24 mouse cellular contexts compared by ENCODE assay signal in genomic region chr16:22128595-22128994, GRCm38 (mm10). TPM values are rescaled to one million over a fixed set of nuclear protein-coding genes. Genes with fewer than 3 reads are reported as not detected.
A peak's percentile ranks its signal among the peaks of the same experiment; 100 is the strongest.
DNase-seq lines count a peak whose midpoint lies in the region; ATAC-seq and TF ChIP-seq lines count a peak whose summit lies in the region.
"Had no signal": no experiment of that assay in that cellular context is flagged by ENCODE, and none has a peak within 500 bp of the region (broad histone marks: within the 10 kb centered on the region; RNA-seq: fewer than 3 reads in every experiment).

No protein-coding gene starts in this region.

- TF ChIP-seq EP300 in lung, postnatal 0 days (IDR thresholded peaks at IDR 0.05) = no peak

- H3K27me3 ChIP-seq in intestine, postnatal 0 days (replicated peaks; ENCODE audit: control insufficient read depth, insufficient read depth, low read length) = no peaks in the 10 kb centered on the region
- H3K27me3 ChIP-seq in intestine, embryonic 16.5 days (replicated peaks; ENCODE audit: control insufficient read depth, insufficient read depth, low read length) = no peaks in the 10 kb centered on the region
- no peaks in the 10 kb centered on the region for H3K27me3 ChIP-seq in lung, postnatal 0 days (replicated peaks; ENCODE audit: insufficient read depth, low read length)
- H3K27me3 ChIP-seq: forebrain, embryonic 13.5 days; hindbrain, embryonic 12.5 days; hindbrain, embryonic 15.5 days; Patski had no signal

- WGBS in intestine, postnatal 0 days = 97% methylated on average over 2 of the region's 2 CpGs
- WGBS in intestine, embryonic 16.5 days = 92% methylated on average over 2 of the region's 2 CpGs
- WGBS in lung, postnatal 0 days = 100% methylated on average over 2 of the region's 2 CpGs

- H3K4me1 ChIP-seq in intestine, postnatal 0 days (replicated peaks; ENCODE audit: control insufficient read depth, insufficient read depth, low read length) = peaks cover 2% of the 10 kb centered on the region; the same call in 1 of the 2 replicates
- peaks cover 8% of the 10 kb centered on the region for H3K4me1 ChIP-seq in intestine, embryonic 16.5 days (ENCODE audit: control insufficient read depth, insufficient read depth, low read length)
- H3K4me1 ChIP-seq in lung, postnatal 0 days (ENCODE audit: insufficient read depth, low read depth, low read length) = no peaks in the 10 kb centered on the region
- H3K4me1 ChIP-seq: forebrain, embryonic 10.5 days; forebrain, embryonic 13.5 days had no signal

- no peak overlapping the region for H3K27ac ChIP-seq in intestine, postnatal 0 days (ENCODE audit: low read depth, low read length)
- no peak overlapping the region for H3K27ac ChIP-seq in intestine, embryonic 16.5 days (ENCODE audit: low read length)
- H3K27ac ChIP-seq in lung, postnatal 0 days (ENCODE audit: low read length) = no peak overlapping the region
- H3K27ac ChIP-seq: forebrain, embryonic 10.5 days; forebrain, embryonic 13.5 days; gastrocnemius, adult 2 months; hindbrain, embryonic 12.5 days; hindbrain, embryonic 15.5 days had no signal

- peak; percentile 31 for TF ChIP-seq CTCF in intestine, postnatal 0 days (IDR thresholded peaks at IDR 0.05; ENCODE audit: low read depth)
- peak; percentile 22; the same call in 1 of the 2 replicates for TF ChIP-seq CTCF in lung, postnatal 0 days (IDR thresholded peaks at IDR 0.05)

- no peak overlapping the region for H3K4me3 ChIP-seq in intestine, postnatal 0 days (ENCODE audit: low read depth, low read length)
- no peak overlapping the region for H3K4me3 ChIP-seq in intestine, embryonic 16.5 days (ENCODE audit: low read length)
- no peak overlapping the region for H3K4me3 ChIP-seq in lung, postnatal 0 days (ENCODE audit: low read depth, low read length)
- H3K4me3 ChIP-seq: forebrain, embryonic 10.5 days; forebrain, embryonic 13.5 days; gastrocnemius, adult 2 months; hindbrain, embryonic 12.5 days; hindbrain, embryonic 15.5 days had no signal

- H3K36me3 ChIP-seq in intestine, postnatal 0 days (ENCODE audit: control insufficient read depth, insufficient read depth) = no peaks in the 10 kb centered on the region; the same call in 1 of the 2 replicates
- 0 out of 2 replicates have a peak, but pooled peaks cover 4% of the 10 kb centered on the region for H3K36me3 ChIP-seq in intestine, embryonic 16.5 days (ENCODE audit: control insufficient read depth, insufficient read depth, low read length)
- no peaks in the 10 kb centered on the region for H3K36me3 ChIP-seq in lung, postnatal 0 days (ENCODE audit: insufficient read depth, low read length)
- H3K36me3 ChIP-seq: hindbrain, embryonic 15.5 days had no signal

- no peak overlapping the region for H3K4me2 ChIP-seq in intestine, postnatal 0 days (replicated peaks; ENCODE audit: low read depth)
- no peak overlapping the region for H3K4me2 ChIP-seq in intestine, embryonic 16.5 days (ENCODE audit: low read depth, low read length)
- H3K4me2 ChIP-seq in lung, postnatal 0 days (replicated peaks; ENCODE audit: low read depth, low read length) = no peak overlapping the region
- H3K4me2 ChIP-seq: forebrain, embryonic 13.5 days; heart, embryonic 11.5 days; hindbrain, embryonic 12.5 days; hindbrain, embryonic 15.5 days had no signal

- DNase-seq in lung, postnatal 0 days (ENCODE audit: low spot score) = no peak
- DNase-seq in lung, adult 18-20 months = no peak
- DNase-seq in R1 (ENCODE audit: low read depth, low spot score) = peak; percentile 44
- DNase-seq in cerebellum, adult 18-20 months = no peak
- DNase-seq in right cerebral cortex, postnatal 14 days = no peak
- DNase-seq in cerebellum, postnatal 4 days (ENCODE audit: low spot score in 2 of 2) = no peak
- DNase-seq: adrenal gland, adult 2 months; adrenal gland, postnatal 14 days; cerebellum, adult 11 months; cerebellum, adult 8-10 months; cerebellum, postnatal 10 days; cerebellum, postnatal 36 days; forebrain, postnatal 0 days; gastrocnemius, adult 2 months; gastrocnemius, postnatal 14 days; heart, adult 11 months had no signal

- H3K9me3 ChIP-seq in intestine, postnatal 0 days (ENCODE audit: control insufficient read depth) = no peaks in the 10 kb centered on the region
- 0 out of 2 replicates have a peak, but pooled peaks cover 2% of the 10 kb centered on the region for H3K9me3 ChIP-seq in intestine, embryonic 16.5 days (ENCODE audit: control insufficient read depth, low read length)
- no peaks in the 10 kb centered on the region for H3K9me3 ChIP-seq in lung, postnatal 0 days (ENCODE audit: low read length)
- H3K9me3 ChIP-seq: forebrain, embryonic 10.5 days; forebrain, embryonic 13.5 days; hindbrain, embryonic 12.5 days; hindbrain, embryonic 15.5 days had no signal

- no peak overlapping the region for H3K9ac ChIP-seq in intestine, postnatal 0 days (ENCODE audit: low read depth, low read length)
- H3K9ac ChIP-seq in intestine, embryonic 16.5 days (ENCODE audit: low read depth, low read length) = no peak overlapping the region
- no peak overlapping the region for H3K9ac ChIP-seq in lung, postnatal 0 days (replicated peaks; ENCODE audit: low read depth)
- H3K9ac ChIP-seq: forebrain, embryonic 13.5 days; forebrain, postnatal 0 days; hindbrain, embryonic 12.5 days; hindbrain, embryonic 15.5 days had no signal

- no peak for ATAC-seq in intestine, postnatal 0 days
- no peak for ATAC-seq in intestine, embryonic 16.5 days
- no peak for ATAC-seq in lung, postnatal 0 days
- ATAC-seq: forebrain, embryonic 13.5 days; forebrain, postnatal 0 days; Patski had no signal

RNA-seq across cellular contexts. Expression of gene Igf2bp2, which starts 34.5 kb away (rescaled TPM):
- polyA plus RNA-seq in intestine, postnatal 0 days (2015; fragmentation: Nextera tagmentation; extraction: Ambion mirVana) = 38.7 and 40.3 TPM in 2 replicates
- polyA plus RNA-seq in intestine, embryonic 16.5 days (2015; fragmentation: Nextera tagmentation; extraction: Ambion mirVana) = 97.7 and 98.1 TPM in 2 replicates
- polyA plus RNA-seq in lung, postnatal 0 days (2015; fragmentation: Nextera tagmentation; extraction: Ambion mirVana) = 22.2 and 24.1 TPM in 2 replicates
